Mouse (Mus musculus): ENCODE data around the gene Olfr1417.

The Olfr1417 gene

DNA sequence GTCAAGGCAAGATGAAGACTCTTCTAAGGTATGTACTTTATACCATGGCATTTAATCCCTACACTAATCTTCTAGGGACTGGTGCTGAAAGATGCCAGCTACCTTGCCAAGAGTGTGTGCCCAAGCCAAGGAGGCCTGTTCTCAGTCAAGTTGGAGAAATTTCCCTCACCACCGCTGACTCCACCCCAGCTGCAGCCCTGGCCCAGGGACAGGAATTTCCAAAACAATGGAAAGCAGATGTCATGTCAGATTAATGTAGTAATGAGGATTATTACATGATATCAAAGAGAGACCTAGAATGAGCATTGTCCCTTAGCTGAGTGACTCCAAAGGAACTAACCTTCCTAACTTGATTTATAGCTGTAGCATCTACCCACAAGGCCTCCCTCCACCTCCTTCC lies 28.2 kb downstream of the Olfr1417 start:
- no peak for DNase-seq (ENCODE audit: low spot score in 2 of 2)

DNA sequence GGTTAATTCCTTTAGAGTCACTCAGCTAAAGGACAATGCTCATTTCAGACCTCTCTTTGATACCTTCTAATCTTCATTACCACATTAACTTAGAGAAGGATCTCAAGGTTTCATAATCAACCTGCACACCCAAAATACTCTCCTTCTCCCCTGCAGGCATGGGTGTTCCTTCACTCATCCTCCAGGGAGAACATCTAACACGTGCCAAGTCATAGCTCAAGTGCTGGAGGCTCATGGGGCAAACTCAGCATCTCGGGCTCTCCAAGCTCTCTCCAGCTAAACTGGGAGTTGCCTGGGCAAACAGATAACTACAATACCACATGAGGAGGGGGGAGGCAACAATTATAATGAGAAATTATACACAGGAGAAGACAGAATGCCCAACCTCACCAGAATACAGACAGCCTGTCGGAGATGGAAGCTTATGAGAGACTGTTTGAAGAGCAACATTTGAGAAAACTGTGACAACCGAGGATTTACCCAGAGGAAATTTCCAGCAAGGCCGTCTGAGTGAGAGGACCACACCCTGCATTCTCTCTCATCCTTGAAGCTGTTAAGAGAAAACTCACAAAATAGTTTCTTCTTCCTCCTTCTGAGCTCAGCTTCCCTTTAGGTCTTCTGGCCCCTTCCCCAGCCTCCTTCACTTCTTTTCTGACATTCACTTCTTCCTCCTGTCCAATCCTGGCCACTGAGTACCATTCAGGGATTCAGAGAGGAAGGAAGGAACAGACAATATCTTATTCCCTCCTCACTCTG lies 28.8 kb downstream of the Olfr1417 start:
- no peak for DNase-seq (ENCODE audit: low spot score in 2 of 2)

- DNase-seq (ENCODE audit: low spot score in 2 of 2): no peak
Measured at GRCm38 (mm10) chr19:11808452-11808851, 30.6 kb downstream of the Olfr1417 start.

DNA sequence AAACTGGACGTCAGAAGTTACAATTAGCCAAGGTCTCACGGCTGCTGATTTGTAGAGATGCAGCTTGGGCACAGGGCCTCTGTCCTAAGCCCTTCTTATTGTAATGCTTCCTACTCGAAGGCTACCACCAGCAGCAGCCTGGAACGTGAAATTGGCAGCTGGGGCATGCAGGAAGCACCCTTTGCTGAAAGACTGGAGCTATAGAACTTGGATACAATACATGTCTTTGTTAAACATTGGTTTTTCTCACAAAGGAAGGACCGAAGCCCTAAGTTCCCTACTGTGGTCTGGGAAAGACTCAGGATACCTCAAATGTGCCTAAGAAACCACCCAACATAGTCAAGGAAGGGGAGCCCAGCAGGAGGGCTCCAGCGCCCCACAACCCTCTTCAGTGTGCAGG lies 31.2 kb downstream of the Olfr1417 start:
- DNase-seq (ENCODE audit: low spot score in 2 of 2): no peak

- no peak for DNase-seq (ENCODE audit: low spot score in 2 of 2)
Measured at GRCm38 (mm10) chr19:11807251-11807650, 31.8 kb downstream of the Olfr1417 start.

DNA sequence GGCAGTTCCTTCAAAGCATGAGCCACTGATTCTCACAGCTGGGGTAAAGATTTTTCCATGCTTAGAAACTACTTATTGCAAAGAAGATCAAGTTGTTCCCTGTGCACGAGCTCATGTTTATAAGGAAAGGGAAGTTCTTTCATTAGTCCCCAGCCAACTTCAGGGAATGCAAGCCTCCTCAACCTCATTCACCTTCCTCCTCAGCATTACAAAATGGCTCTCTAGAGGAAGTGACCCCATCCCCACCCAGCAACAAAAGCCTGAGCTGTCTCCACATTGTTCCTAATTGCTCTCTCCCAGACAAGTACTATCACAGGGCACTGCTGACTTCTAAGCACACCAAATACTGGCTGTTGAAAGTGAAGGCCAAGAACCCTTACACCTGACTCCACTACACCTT lies 34.6 kb downstream of the Olfr1417 start:
- no peak for DNase-seq (ENCODE audit: low spot score in 2 of 2)

- DNase-seq (ENCODE audit: low spot score in 2 of 2): no peak
Measured at GRCm38 (mm10) chr19:11800531-11801315, 38.3 kb downstream of the Olfr1417 start.

DNA sequence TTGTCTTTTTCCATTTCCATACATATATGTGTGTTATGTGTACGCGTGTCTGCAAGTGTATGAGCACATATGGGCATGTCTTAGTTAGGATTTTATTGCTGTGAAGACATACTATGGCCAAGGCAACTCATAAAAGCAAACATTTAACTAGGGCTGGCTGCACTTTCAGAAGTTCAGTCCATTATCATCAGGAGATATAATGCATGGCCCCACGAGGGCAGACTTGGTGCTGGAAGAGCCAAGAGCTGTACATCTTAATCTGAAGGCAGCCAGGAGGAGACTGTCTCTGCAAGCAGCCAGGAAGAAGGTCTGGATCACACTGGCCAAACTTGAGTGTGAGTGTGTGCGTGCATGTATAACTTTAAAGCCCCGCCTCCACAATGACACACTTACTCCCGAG lies 44.6 kb downstream of the Olfr1417 start:
- no peak for DNase-seq (ENCODE audit: low spot score in 2 of 2)

DNA sequence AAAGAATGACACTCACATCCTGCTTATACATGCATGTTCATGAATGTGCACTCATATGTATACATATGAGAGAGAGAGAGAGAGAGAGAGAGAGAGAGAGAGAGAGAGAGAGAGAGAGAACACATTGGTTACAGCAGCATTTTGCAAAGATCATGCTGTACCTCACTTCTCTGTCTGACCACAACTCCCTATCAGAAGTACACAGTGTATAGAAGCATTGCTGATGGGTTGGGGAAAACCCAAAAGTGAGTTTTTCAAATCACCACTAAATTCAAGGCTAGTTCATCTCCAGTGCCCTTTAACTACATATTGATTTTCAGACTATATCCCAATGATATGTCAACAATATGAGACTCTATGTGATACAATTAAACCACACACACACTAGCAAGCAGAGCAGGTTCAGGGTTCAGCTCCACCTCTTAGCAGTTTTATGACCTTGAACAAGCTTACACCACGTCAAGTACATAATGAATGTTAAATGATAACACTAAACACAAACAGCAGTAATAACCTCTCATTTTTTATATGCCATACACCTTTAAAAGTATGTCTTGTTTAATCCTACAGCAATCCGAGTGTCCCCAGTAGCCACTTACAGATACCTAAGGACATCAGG lies 45.2 kb downstream of the Olfr1417 start:
- DNase-seq (ENCODE audit: low spot score in 2 of 2): no peak

DNA sequence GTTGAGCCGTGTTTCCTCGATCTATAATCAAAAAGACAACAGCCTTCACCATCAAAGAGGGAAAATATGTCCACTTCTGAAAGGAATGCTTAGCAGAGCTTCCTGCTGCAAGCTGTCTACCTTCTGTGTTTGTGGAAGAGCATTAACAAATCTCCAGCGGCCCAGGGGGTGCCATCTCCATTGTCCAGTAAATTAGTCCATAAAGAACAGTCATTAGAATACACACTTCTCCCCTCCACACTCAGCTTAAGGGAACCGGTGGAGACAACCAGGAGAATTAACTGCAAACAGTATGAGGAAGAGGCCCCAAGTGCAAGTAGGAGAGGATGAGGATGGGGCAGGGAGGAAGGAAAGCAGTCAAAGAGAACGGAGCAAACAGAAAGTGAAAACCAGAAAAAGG lies 47.2 kb downstream of the Olfr1417 start:
- no peak for DNase-seq (ENCODE audit: low spot score in 2 of 2)

DNA sequence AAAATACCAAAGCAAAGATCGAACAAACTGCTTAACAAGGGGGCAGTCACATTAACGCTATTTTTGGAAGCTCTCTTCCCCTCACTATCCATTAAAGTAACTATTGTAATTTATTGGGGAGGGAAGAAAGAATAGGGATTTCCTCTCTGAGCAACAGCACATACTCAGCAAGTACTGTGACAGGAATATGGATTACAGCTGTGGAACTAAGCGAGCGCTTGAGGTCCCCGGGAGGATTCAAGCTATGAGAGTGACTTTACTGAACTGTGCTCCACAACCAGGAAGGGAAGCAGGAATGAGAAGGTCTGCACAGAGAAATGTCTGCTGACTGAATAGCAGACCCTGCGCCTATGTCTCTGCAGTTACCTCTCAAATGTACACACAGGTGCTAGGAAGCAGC lies 50.1 kb downstream of the Olfr1417 start:
- DNase-seq (ENCODE audit: low spot score in 2 of 2): no peak

GRCm38 (mm10) chr19:11787826-11788225 lies 51.2 kb downstream of the Olfr1417 start:
- no peak for DNase-seq (ENCODE audit: low spot score in 2 of 2)

GRCm38 (mm10) chr19:11785409-11786154 lies 53.4 kb downstream of the Olfr1417 start:
- no peak for DNase-seq (ENCODE audit: low spot score in 2 of 2)

DNA sequence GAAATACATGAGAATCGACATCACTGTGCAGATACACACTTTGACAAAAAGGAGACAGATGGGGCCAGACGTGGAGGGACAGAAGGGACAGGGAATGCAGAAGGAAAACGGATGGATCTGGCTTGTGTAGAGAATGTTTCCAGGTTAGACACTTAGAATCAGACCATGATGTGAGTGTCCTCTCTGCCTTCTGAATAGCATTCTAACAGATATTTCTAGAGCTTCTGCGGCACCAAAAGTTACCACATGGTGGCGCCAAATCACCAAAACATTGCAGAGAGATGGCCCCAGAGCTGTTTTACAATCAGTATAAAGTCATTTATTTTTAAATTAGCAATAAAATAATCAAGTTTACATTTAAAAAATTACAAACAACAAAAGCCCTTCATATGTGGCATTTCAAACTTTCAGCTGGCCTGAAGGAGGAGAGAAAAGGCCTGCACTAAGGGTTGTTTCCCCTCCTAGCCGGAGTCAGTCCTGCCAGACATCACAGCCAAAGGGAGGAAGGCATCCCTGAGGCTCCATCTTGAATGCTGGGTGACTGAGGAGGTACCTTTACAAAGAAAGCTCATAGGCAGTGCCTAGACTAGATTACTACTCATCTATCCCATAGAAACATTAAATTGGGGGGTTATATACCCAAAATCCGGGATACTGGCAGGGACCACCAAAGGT lies 61.7 kb downstream of the Olfr1417 start:
- DNase-seq (ENCODE audit: low spot score in 2 of 2): peak; percentile 33 to 67
